Mouse (Mus musculus): ENCODE data around the gene Syn2.
A peak's percentile ranks its signal among the peaks of the same experiment; 100 is the strongest.

Gene Syn2

GRCm38 (mm10) chr6:115291068-115291467 lies 156.4 kb downstream of the Syn2 start:
- DNase-seq (ENCODE audit: low spot score in 2 of 2) = peak in 1 of 2 experiments; percentile 2

DNA sequence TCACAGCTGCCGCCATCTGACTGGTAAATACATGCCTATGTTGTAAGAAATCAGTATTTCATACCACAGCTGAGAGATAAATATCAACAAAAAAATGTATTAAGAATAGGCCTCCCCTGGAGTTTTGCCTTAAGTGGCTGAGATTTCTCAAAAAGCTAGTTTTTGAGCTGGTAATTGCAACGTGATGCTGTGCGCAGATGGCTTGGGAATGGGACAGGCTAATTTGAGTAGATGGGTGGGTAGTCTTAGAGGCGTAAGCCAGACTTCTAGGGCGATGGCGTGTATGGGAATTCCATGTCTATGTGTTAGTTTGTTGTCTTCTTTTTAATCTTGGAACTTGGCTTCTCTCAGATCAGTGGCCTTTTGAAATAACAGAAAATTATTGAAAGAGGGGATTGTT lies 157.1 kb downstream of the Syn2 start:
- DNase-seq (ENCODE audit: low spot score in 2 of 2) = peak in 1 of 2 experiments; percentile 56

DNA sequence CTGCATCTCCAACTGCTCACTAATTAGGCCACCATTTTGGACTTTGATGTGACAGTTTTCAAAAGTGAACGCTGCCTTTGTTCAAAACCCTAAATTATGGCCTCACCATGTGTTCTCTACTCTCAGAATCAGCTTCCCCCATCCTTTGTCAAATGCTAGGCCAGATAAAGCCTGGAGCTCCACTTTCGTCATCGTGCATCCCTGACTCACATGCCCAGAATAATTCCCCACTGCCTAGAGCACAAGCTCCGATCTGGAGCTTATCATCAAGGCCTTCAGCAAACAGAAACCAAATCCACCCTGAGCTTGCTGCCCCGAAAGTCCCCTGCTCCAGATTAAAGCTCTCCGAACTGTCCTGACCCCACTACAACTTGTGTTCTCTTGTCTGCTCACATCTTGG lies 157.9 kb downstream of the Syn2 start:
- peak; percentile 54 to 59 for DNase-seq (ENCODE audit: low spot score in 2 of 2)

GRCm38 (mm10) chr6:115293877-115294276 lies 159.2 kb downstream of the Syn2 start:
- DNase-seq (ENCODE audit: low spot score in 2 of 2) = peak in 1 of 2 experiments; percentile 4

DNA sequence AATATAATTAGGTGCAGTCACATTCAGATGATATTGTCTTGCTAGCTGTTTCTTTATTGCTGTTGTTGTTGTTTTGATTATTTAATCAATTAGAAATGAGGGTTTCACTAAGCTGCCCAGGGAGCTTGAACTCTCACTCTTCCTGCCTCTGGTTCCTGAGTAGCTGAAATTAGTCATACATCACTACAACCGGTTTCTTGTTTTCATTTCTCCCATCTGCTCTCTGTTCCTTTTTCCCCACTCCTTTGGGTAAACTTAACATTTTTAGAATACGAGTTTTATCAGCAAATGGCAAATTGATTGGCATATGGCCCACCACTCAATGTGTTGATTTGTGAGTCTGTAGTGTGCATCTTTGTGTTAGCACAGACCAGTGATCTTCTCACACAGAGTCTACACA lies 172.4 kb downstream of the Syn2 start:
- DNase-seq (ENCODE audit: low spot score in 2 of 2) = no peak

DNA sequence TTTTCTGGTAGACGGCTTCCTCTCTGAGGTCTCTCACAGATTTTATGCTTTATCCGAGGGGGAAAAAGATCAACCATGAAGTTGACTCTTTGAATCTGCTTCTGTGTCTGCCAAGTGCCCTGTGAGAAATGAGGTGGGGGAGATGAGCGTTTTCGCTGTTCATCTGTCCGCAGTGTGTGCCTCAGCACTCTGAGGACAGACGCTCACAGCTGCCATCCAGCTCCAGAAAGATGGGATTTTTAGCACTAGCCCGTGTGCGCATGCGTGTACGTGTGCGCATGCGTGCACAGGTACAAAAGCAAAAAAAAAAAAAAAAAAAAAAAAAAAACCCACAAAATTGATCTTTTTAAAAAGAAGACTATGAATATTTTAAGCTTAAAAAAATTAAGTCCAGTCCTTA lies 178.1 kb downstream of the Syn2 start:
- DNase-seq (ENCODE audit: low spot score in 2 of 2) = no peak

DNA sequence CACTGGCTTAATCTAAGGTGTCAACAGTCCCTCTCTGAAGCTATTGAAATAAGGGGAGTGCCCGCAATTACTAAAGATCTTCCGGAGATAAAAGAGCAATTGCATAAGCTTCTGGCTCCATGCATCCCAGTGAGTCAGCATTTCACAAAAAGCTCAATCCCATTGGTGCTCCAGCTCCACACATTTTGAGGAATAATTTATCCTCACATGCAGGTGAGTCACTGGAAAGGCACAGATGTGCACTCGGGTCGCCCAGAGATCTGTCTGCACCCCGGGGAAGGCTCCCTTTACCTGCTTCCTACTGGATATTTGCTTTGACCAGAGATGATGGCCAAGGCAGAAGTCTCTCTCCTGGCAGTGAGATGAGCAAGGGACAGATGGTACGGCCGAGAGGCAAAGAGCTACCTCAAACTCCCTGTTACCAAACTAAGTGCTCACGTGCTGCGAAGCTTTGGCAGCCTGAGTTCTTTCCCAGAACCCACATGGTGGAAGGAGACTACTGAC lies 178.6 kb downstream of the Syn2 start:
- peak; percentile 53 to 56 for DNase-seq (ENCODE audit: low spot score in 2 of 2)

DNA sequence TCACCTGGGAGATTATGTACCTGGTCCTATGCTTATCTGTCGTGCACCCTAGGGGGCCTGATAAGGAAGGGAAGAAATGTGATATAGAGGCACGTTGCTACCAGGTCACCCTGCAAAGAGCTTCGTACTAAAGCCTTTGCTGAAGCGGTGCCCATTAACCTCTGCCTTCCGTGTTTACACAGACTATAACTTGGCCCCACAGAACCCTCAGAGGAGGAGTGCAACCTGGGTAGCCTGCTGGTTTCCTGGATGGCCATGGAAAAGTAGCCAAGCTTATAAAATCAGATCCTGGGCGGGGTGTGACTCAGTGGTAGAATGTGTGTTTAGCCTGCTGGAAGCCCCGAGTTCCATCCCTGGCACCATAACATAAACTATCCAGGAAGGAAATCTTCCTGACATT lies 179.2 kb downstream of the Syn2 start:
- DNase-seq (ENCODE audit: low spot score in 2 of 2) = no peak

GRCm38 (mm10) chr6:115315770-115316169 lies 181.1 kb downstream of the Syn2 start:
- no peak for DNase-seq (ENCODE audit: low spot score in 2 of 2)

- DNase-seq (ENCODE audit: low spot score in 2 of 2) = no peak
These were observed 182.1 kb downstream of the Syn2 start for GRCm38 (mm10) chr6:115316811-115317221.

DNA sequence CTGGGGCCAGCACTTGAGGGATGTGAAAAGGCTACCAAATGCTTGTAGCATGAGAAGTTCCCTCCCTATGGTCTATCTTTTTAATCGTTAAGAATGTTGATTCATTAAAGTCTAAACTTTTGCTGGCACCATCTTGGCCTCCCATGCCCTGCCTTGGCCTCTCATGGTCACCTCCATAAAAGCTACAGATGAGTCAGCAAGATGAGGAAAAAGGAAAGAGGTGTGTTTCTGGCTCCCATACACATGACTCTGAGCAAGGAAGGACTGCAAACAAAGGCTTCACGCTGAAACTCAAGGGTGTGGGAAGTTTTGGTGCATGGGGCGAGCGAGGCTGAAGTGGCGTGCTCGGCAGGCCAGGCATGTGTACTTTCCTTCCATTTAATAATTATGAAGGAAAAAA lies 184.1 kb downstream of the Syn2 start:
- no peak for DNase-seq (ENCODE audit: low spot score in 2 of 2)

GRCm38 (mm10) chr6:115319686-115320085 lies 185.0 kb downstream of the Syn2 start:
- DNase-seq (ENCODE audit: low spot score in 2 of 2) = no peak

- DNase-seq (ENCODE audit: low spot score in 2 of 2) = no peak
These were observed 186.4 kb downstream of the Syn2 start for GRCm38 (mm10) chr6:115320927-115321714.

DNA sequence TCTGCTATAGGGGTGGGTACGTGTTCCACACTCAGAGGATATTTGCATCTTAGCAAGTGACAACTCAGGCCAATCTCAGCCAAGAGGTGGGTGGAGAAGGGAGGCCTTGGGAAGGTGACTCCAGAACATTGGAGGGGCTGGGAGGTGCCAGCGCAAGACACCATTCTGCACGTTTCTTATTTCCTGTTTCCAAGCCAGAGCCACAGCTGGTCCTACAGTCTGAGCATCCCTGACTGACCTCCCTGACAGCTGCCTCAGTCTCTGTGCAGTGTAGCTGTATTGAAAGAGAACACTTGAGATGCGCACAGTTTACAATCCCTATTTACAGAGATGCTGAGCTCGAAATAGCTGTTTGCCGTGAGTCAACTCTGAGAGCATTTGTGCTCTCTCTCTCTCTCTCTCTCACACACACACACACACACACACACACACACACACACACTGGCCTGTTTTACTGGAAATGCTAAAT lies 187.2 kb downstream of the Syn2 start:
- DNase-seq (ENCODE audit: low spot score in 2 of 2) = peak; percentile 66 to 74

DNA sequence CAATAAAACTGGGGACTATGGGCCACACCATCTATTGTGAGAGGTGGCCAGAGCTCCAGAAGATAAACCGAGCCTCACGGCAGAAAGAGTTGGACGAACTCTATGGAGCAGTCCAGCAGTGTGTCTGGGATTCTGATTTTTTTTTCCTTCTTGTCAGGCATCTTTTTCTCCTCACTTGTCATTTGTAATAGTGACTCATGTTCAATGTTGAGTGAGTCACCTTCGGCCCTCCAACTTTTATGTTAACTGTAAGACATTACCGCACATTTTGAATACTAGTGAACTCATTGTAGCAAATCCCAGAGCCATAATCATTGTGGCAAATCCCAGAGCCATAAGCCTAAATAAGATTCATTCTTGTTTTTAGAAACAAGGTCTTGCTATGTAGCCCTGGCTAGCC lies 188.3 kb downstream of the Syn2 start:
- DNase-seq (ENCODE audit: low spot score in 2 of 2) = no peak

DNA sequence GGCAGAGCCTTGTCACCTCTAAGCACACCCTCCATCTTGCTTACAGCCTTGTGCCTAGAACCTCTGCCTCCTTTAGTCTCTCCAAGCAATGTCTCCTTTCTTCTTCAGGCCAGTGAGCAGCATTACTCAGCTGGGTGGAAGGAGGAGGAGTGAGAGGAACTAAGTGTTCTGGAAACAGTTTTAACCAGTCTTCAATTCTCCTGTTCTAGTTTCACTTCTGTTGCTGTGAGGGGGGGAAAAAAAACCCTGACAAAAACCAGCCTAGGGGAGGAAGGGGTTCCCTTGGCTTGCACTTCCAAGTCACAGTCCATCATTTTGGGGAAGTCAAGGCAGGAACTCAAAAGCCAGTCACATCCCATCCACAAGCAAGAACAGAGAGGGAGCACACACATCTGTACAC lies 196.3 kb downstream of the Syn2 start:
- DNase-seq (ENCODE audit: low spot score in 2 of 2) = no peak
